Mouse (Mus musculus) CH12.LX (cell line): ENCODE measurements around the gene Ccdc141. TPM values are rescaled to one million over a fixed set of nuclear protein-coding genes. Genes with fewer than 3 reads are reported as not detected.

Experiments used
- DNase-seq: peaks from one replicate; pipeline ENCODE4 v3.0.0-alpha.2; 2013; ENCODE audit errors: extremely low read depth
- H3K27ac ChIP-seq: 2 replicates; pipeline ENCODE4 v1.5.1; 2012; ENCODE audit warnings: low read depth, mild to moderate bottlenecking, control low read depth, moderate library complexity; ENCODE audit not compliant: insufficient read depth
- H3K27me3 ChIP-seq: replicated peaks from 2 replicates; pipeline ENCODE3; 2012; ENCODE audit warnings: inconsistent platforms
- H3K36me3 ChIP-seq, 2 experiments: replicated peaks in 1 of 2; 2 replicates each; pipeline versions ENCODE3 to v1.6.1; 2012; ENCODE audit warnings: inconsistent platforms in 1 of 2, low read length in 1 of 2, mild to moderate bottlenecking in 1 of 2, mixed read lengths in 1 of 2, moderate library complexity in 1 of 2; ENCODE audit not compliant: control insufficient read depth in 1 of 2, insufficient read depth in 1 of 2
- H3K4me1 ChIP-seq, 2 experiments: 2 replicates each; pipeline ENCODE4 v1.6.1; 2012; ENCODE audit warnings: inconsistent platforms in 1 of 2, moderate library complexity in 1 of 2; ENCODE audit not compliant: insufficient read depth in 2 of 2, control insufficient read depth in 1 of 2
- H3K4me2 ChIP-seq: 2 replicates; pipeline ENCODE4 v1.6.1; 2012; ENCODE audit warnings: low read depth, mild to moderate bottlenecking, control low read depth; ENCODE audit not compliant: poor library complexity, insufficient read depth, severe bottlenecking
- H3K4me3 ChIP-seq, 3 experiments: fragments of 150-350 bp in 1 of 3; sonication (generic) in 1 of 3; replicated peaks in 1 of 3; 2 replicates each; pipeline versions ENCODE3 to v1.5.1; 2011 to 2012; ENCODE audit warnings: low read depth in 2 of 3, low read length in 2 of 3, mild to moderate bottlenecking in 2 of 3, moderate library complexity in 2 of 3, control low read depth in 1 of 3, improper control_type of control experiment in 1 of 3, inconsistent platforms in 1 of 3, mixed read lengths in 1 of 3; ENCODE audit not compliant: poor library complexity in 1 of 3
- H3K79me2 ChIP-seq: replicated peaks from 2 replicates; pipeline ENCODE4 v1.6.1; 2012; ENCODE audit warnings: mild to moderate bottlenecking, moderate library complexity; ENCODE audit not compliant: control insufficient read depth, poor library complexity, insufficient read depth, severe bottlenecking; ENCODE audit errors: extremely low read depth
- H3K9ac ChIP-seq: 2 replicates; pipeline ENCODE4 v1.6.1; 2012; ENCODE audit warnings: low read depth, mild to moderate bottlenecking, control low read depth, moderate library complexity; ENCODE audit not compliant: insufficient read depth
- H3K9me3 ChIP-seq: replicated peaks from 2 replicates; pipeline ENCODE3; 2012; ENCODE audit warnings: low read length, inconsistent platforms, mixed read lengths
- CTCF ChIP-seq, 2 experiments: IDR thresholded peaks in 1 of 2; conservative IDR thresholded peaks in 1 of 2; 2 replicates each; pipeline ENCODE4 v1.5.1; 2011 to 2012; ENCODE audit warnings: low read depth in 2 of 2, low read length in 2 of 2, improper control_type of control experiment in 1 of 2, inconsistent platforms in 1 of 2, mild to moderate bottlenecking in 1 of 2, moderate library complexity in 1 of 2
- E2F4 ChIP-seq: IDR thresholded peaks from 2 replicates; pipeline ENCODE4 v1.6.1; 2011; ENCODE audit warnings: low read depth, low read length, improper control_type of control experiment; ENCODE audit not compliant: insufficient replicate concordance
- EP300 ChIP-seq: IDR thresholded peaks from 2 replicates; pipeline ENCODE4 v1.6.1; 2011; ENCODE audit warnings: low read length, improper control_type of control experiment
- ETS1 ChIP-seq: conservative IDR thresholded peaks from 2 replicates; pipeline ENCODE4 v1.6.1; 2012; ENCODE audit warnings: low read depth, mild to moderate bottlenecking, inconsistent platforms, low read length, improper control_type of control experiment, moderate library complexity
- HCFC1 ChIP-seq: IDR thresholded peaks from 2 replicates; pipeline ENCODE4 v1.6.1; 2012; ENCODE audit warnings: low read depth, mild to moderate bottlenecking, inconsistent platforms, low read length, improper control_type of control experiment
- IRF4 ChIP-seq: IDR thresholded peaks from 2 replicates; pipeline ENCODE4 v1.6.1; 2014; ENCODE audit warnings: low read depth, mild to moderate bottlenecking, inconsistent platforms, low read length, improper control_type of control experiment
- MAZ ChIP-seq: IDR thresholded peaks from 2 replicates; pipeline ENCODE4 v1.6.1; 2012; ENCODE audit warnings: low read depth, mild to moderate bottlenecking, inconsistent platforms, low read length, improper control_type of control experiment, moderate library complexity
- MEF2A ChIP-seq: IDR thresholded peaks from 2 replicates; pipeline ENCODE4 v1.6.1; 2014; ENCODE audit warnings: low read depth, mild to moderate bottlenecking, inconsistent platforms, low read length, improper control_type of control experiment, borderline replicate concordance
- MXI1 ChIP-seq: IDR thresholded peaks from 2 replicates; pipeline ENCODE4 v1.6.1; 2011; ENCODE audit warnings: mild to moderate bottlenecking, low read depth, low read length, improper control_type of control experiment
- NELFE ChIP-seq: IDR thresholded peaks from 2 replicates; pipeline ENCODE4 v1.6.1; 2011; ENCODE audit warnings: low read depth, low read length, improper control_type of control experiment
- NRF1 ChIP-seq: IDR thresholded peaks from 2 replicates; pipeline ENCODE4 v1.6.1; 2014; ENCODE audit warnings: low read depth, mild to moderate bottlenecking, inconsistent platforms, low read length, improper control_type of control experiment, moderate library complexity
- POLR2AphosphoS2 ChIP-seq: IDR thresholded peaks from 2 replicates; pipeline ENCODE4 v1.6.1; 2011; ENCODE audit warnings: low read depth, low read length, improper control_type of control experiment
- RCOR1 ChIP-seq: conservative IDR thresholded peaks from 2 replicates; pipeline ENCODE4 v1.6.1; 2012; ENCODE audit warnings: low read depth, mild to moderate bottlenecking, inconsistent platforms, low read length, improper control_type of control experiment
- TBP ChIP-seq: conservative IDR thresholded peaks from 2 replicates; pipeline ENCODE4 v1.6.1; 2011; ENCODE audit warnings: low read depth, low read length, improper control_type of control experiment
- UBTF ChIP-seq: IDR thresholded peaks from 2 replicates; pipeline ENCODE4 v1.6.1; 2012; ENCODE audit warnings: low read depth, mild to moderate bottlenecking, inconsistent platforms, low read length, improper control_type of control experiment, moderate library complexity
- USF1 ChIP-seq: IDR thresholded peaks from 2 replicates; pipeline ENCODE4 v1.6.1; 2014; ENCODE audit warnings: low read depth, mild to moderate bottlenecking, inconsistent platforms, low read length, improper control_type of control experiment
- ZC3H11A ChIP-seq: IDR thresholded peaks from 2 replicates; pipeline ENCODE4 v1.6.1; 2012; ENCODE audit warnings: low read depth, mild to moderate bottlenecking, inconsistent platforms, low read length, improper control_type of control experiment
- ZMIZ1 ChIP-seq: IDR thresholded peaks from 2 replicates; pipeline ENCODE4 v1.6.1; 2012; ENCODE audit warnings: low read depth, mild to moderate bottlenecking, inconsistent platforms, low read length, improper control_type of control experiment
- ZNF384 ChIP-seq: IDR thresholded peaks from 2 replicates; pipeline ENCODE4 v1.6.1; 2012; ENCODE audit warnings: low read depth, low read length, improper control_type of control experiment, inconsistent platforms
- dilution Hi-C: fragments of 300-500 bp; cut with MboI; formaldehyde crosslinking; loops from 2 replicates; pipeline ENCODE4 v1.14.3; 2020; ENCODE audit warnings: low sequenced_read_pairs; ENCODE audit not compliant: extremely low pct_unique_long_range_greater_than_20kb, extremely low pct_ligation_motif_present
- in situ Hi-C: fragments of 300-500 bp; cut with MboI; formaldehyde crosslinking; loops from 3 replicates; pipeline ENCODE4 v1.14.3; 2019; ENCODE audit warnings: low sequenced_read_pairs, low pct_ligation_motif_present, low pct_unique_long_range_greater_than_20kb, mixed read lengths
- polyA plus RNA-seq: library from polyadenylated mRNA; unstranded; fragments of >175 nt; gene quantifications from 2 replicates; pipeline ENCODE4 v1.2.1, GENCODE M21; 2012; ENCODE audit warnings: low read depth; ENCODE audit not compliant: insufficient read length
- total RNA-seq, 2 experiments: library from RNA; depleted of rRNA; stranded (reverse); fragments of 300-350 nt in 1 of 2; fragments of >200 nt in 1 of 2; gene quantifications; 2 replicates each; pipeline ENCODE4 v1.2.3; 2012 to 2014

Ccdc141 gene
- total and polyA plus RNA-seq, 3 experiments: not detected

DNA sequence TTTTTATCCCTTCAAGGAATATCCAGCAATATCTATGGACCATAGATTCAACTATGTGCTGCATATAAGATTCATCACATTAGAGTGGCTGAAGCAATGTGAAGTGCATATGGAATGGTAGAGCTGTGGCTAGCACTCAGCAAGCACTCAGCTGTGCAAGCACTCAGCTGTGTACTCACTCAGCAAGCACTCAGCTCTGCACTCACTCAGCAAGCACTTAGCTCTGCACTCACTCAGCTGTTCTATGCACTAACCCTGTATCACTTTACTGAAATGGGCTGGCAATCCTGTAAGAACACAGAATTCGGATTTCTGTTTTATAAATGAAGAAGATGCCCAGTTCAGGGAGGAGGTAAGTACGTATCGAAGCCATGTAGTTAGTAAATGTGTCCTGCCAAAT, 89.8 kb downstream of the Ccdc141 start:
- Histone ChIP-seq H3K9ac (no peak overlapping the region), H3K4me1 (no peaks in the 10 kb centered on the region), H3K27ac (no peak overlapping the region), H3K79me2 (no peaks in the 10 kb centered on the region), H3K27me3 (no peaks in the 10 kb centered on the region), H3K4me3 (no peak overlapping the region), H3K9me3 (peaks cover 12% of the 10 kb centered on the region), H3K4me2 (no peak overlapping the region), H3K36me3 (no peaks in the 10 kb centered on the region)
- no peak for DNase-seq
- in situ Hi-C loops (no loop called here), dilution Hi-C loops (no loop called here)
- no peak for TF ChIP-seq USF1
- no peak for TF ChIP-seq EP300
- TF ChIP-seq ZNF384: no peak
- TF ChIP-seq MEF2A: no peak
- TF ChIP-seq E2F4: no peak
- no peak for TF ChIP-seq POLR2AphosphoS2
- TF ChIP-seq TBP: no peak
- TF ChIP-seq ZC3H11A: no peak
- no peak for TF ChIP-seq ZMIZ1
- TF ChIP-seq MAZ: no peak

- Histone ChIP-seq H3K9me3 (peaks cover 13% of the 10 kb centered on the region), H3K4me2 (no peak overlapping the region), H3K4me1 (no peaks in the 10 kb centered on the region), H3K79me2 (no peaks in the 10 kb centered on the region)
- in situ Hi-C loops: no loop called here
- no peak for TF ChIP-seq UBTF
- no peak for TF ChIP-seq HCFC1
- TF ChIP-seq NRF1: no peak
- TF ChIP-seq IRF4: no peak
- no peak for TF ChIP-seq RCOR1
- TF ChIP-seq NELFE: no peak
- no peak for TF ChIP-seq ETS1
- TF ChIP-seq MEF2A: no peak
- no peak for TF ChIP-seq CTCF (conservative IDR thresholded peaks at IDR 0.05 in 1 of 2, IDR thresholded peaks at IDR 0.05 in 1 of 2; ENCODE audit: low read depth in 2 of 2, low read length in 2 of 2)
- TF ChIP-seq MXI1: no peak
- TF ChIP-seq, all 38 proteins: peak for 0
- Histone ChIP-seq H3K9ac (no peak overlapping the region), H3K27ac (no peak overlapping the region), H3K27me3 (no peaks in the 10 kb centered on the region), H3K36me3 (no peaks in the 10 kb centered on the region), H3K4me3 (no peak overlapping the region)
- dilution Hi-C loops: no loop called here
- DNase-seq: no peak
These were observed 91.7 kb downstream of the Ccdc141 start for GRCm38 (mm10) chr2:77078746-77079145.
